In the genomic region with DNA sequence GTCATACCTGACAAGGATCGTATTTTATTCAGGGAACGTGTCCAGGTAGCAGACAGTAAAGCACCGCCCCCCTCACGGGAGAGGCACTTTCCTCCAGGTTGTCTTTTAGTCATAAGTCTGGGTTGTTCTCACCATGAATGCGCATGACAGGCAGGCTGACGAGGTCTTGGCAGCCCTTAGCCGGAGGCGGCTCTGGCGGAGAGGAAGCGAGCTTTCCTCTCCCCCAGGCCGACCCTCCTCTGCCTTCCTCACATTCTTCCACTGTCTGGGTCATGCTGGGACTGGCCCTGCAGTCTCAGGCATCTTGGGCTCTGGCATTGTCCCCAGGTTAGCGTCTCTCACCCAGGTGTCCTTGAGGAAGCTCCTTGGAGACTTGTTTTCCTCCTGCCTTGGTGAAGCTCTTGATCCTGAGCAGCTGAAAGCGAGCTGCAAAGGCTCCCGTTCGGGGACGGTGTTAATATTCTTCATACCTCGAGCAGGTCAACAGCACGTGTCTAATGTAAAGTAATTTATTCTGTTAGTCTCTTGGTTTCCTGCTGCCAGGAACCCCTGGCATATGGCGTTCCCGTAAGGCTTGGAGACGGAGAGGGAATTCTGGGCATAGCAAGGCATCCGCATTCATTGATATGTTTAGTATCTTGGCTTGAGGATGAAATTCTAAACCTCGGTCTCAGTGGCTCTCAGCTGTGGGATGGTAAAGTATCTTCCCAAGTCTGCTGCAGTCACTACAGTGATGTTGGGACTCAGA, we compare ENCODE assay signal across 8 mouse cellular contexts.
A peak's percentile ranks its signal among the peaks of the same experiment; 100 is the strongest.
DNase-seq lines count a peak whose midpoint lies in the region; ATAC-seq lines count a peak whose summit lies in the region.

No protein-coding gene starts in this region.

- ATAC-seq in lung, embryonic 15.5 days (ENCODE audit: borderline replicate concordance, extremely low read depth, low FRiP score, low TSS enrichment): 0 out of 2 replicates have a peak, but pooled peaks have one; percentile 46
- no peak for ATAC-seq in inflammation-experienced regulatory T-cells, adult 6 months
- ATAC-seq in CD4-positive, CD25-positive, alpha-beta regulatory T cell, adult 4 months: no peak

- no peaks in the 10 kb centered on the region for H3K36me3 ChIP-seq in lung, embryonic 15.5 days
- H3K36me3 ChIP-seq in midbrain, embryonic 10.5 days: no peaks in the 10 kb centered on the region

- H3K4me3 ChIP-seq in lung, embryonic 15.5 days: no peak overlapping the region
- no peak overlapping the region for H3K4me3 ChIP-seq in midbrain, embryonic 10.5 days

- H3K9me3 ChIP-seq in lung, embryonic 15.5 days: no peaks in the 10 kb centered on the region
- H3K9me3 ChIP-seq in midbrain, embryonic 10.5 days (replicated peaks): peaks cover 4% of the 10 kb centered on the region; the same call in 1 of the 2 replicates

- peak overlapping the region; percentile 12; the same call in 1 of the 2 replicates for H3K4me2 ChIP-seq in lung, embryonic 15.5 days

- H3K27ac ChIP-seq in lung, embryonic 15.5 days: no peak overlapping the region
- H3K27ac ChIP-seq in midbrain, embryonic 10.5 days (replicated peaks): 0 out of 2 replicates have a peak overlapping the region, but pooled peaks have one; percentile 23

- DNase-seq in cerebellum, postnatal 25 days: peak; percentile 10 to 12
- DNase-seq in cerebellum, adult 9-11 months: no peak
- no peak for DNase-seq in lung, postnatal 25 days (ENCODE audit: low spot score)
- peak; percentile 49 for DNase-seq in forelimb bud, embryonic 11.5 days (ENCODE audit: low read depth, low spot score)
- peak; percentile 14 for DNase-seq in midbrain, embryonic 10.5 days (ENCODE audit: low spot score)

- H3K9ac ChIP-seq in lung, embryonic 15.5 days: no peak overlapping the region

- no peaks in the 10 kb centered on the region for H3K27me3 ChIP-seq in lung, embryonic 15.5 days
- H3K27me3 ChIP-seq in midbrain, embryonic 10.5 days (ENCODE audit: low read depth, poor library complexity, severe bottlenecking): no peaks in the 10 kb centered on the region; the same call in 1 of the 2 replicates

- no peaks in the 10 kb centered on the region for H3K4me1 ChIP-seq in lung, embryonic 15.5 days
- H3K4me1 ChIP-seq in midbrain, embryonic 10.5 days: peaks cover 13% of the 10 kb centered on the region

- 25% methylated on average over 23 of the region's 23 CpGs for WGBS in lung, embryonic 15.5 days
- WGBS in midbrain, embryonic 10.5 days: 39% methylated on average over 23 of the region's 23 CpGs

Comparison
In these comparisons a context has a peak if more than half of its experiments do, and no peak if none do; other contexts are left out.
1. DNase-seq: peak in cerebellum, postnatal 25 days (2 of 2), forelimb bud, embryonic 11.5 days (single experiment) and midbrain, embryonic 10.5 days (single experiment); none in cerebellum, adult 9-11 months (single experiment) and lung, postnatal 25 days (single experiment).